Mouse (Mus musculus): Measurements from ENCODE around the gene Hmcn2. TPM values are rescaled to one million over a fixed set of nuclear protein-coding genes. Genes with fewer than 3 reads are reported as not detected.

Hmcn2 gene
- polyA plus RNA-seq, 1 experiment from 2014 or later: 0.10 TPM

DNA sequence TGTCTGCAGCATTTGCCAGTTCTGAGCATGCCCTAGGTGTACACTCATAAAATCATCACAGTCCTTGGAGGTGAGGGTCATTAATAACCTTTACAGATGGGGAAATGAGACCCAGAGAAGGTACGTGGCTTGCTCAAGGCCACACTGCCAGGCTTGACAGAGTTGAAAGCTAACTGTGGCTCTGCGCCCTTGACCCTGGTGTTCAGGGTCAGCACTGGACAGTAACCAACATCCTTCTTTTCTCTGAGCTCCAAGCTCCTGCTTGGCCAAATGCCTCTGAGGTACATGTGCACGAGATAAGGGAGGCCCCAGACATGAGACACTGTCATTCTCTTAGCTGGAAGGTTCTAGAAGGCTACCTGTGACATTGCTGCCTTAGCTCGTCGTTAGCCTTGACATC, 42.6 kb downstream of the Hmcn2 start:
- 87% methylated on average over 5 of the region's 5 CpGs for WGBS
- H3K27ac ChIP-seq (ENCODE audit: low read depth, low read length): no peak overlapping the region
- no peak for DNase-seq (ENCODE audit: low spot score, missing footprints)
- ATAC-seq (ENCODE audit: low FRiP score): no peak
- H3K4me2 ChIP-seq: no peak overlapping the region
- H3K36me3 ChIP-seq (ENCODE audit: control insufficient read depth, insufficient read depth, low read length): no peaks in the 10 kb centered on the region
- no peaks in the 10 kb centered on the region for H3K27me3 ChIP-seq (ENCODE audit: control insufficient read depth, insufficient read depth, low read length)
- H3K4me3 ChIP-seq (ENCODE audit: low read depth, low read length): no peak overlapping the region
- no peaks in the 10 kb centered on the region for H3K4me1 ChIP-seq (ENCODE audit: control insufficient read depth, insufficient read depth, low read length)
- no peak overlapping the region for H3K9ac ChIP-seq (ENCODE audit: low read length)
- no peaks in the 10 kb centered on the region for H3K9me3 ChIP-seq (ENCODE audit: control insufficient read depth, low read length)

DNA sequence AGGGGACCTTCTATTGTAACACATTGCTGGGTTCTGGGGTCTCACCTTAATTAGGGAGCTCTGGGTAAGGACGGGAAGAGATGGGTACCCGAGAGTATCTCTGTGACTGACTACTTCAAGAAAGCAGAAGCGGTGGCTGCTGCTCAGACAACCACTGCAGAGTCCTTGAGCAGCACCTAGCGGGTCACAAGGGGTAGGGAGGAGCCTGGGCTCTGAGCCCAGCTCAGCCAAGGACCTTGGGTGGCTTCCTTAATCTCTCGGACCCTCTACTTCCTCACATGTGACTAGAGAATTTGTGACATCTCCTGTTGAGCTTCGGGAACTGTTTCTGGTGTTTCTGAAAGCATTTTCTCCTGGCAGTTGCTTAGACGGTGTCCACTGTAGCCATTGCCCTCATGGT, 45.1 kb downstream of the Hmcn2 start:
- 72% methylated on average over 7 of the region's 7 CpGs for WGBS
- Histone ChIP-seq H3K4me3 (ENCODE audit: low read depth, low read length) (no peak overlapping the region), H3K4me1 (ENCODE audit: control insufficient read depth, insufficient read depth, low read length) (no peaks in the 10 kb centered on the region), H3K9me3 (ENCODE audit: control insufficient read depth, low read length) (no peaks in the 10 kb centered on the region), H3K36me3 (ENCODE audit: control insufficient read depth, insufficient read depth, low read length) (no peaks in the 10 kb centered on the region), H3K4me2 (no peak overlapping the region), H3K9ac (ENCODE audit: low read length) (no peak overlapping the region), H3K27ac (ENCODE audit: low read depth, low read length) (no peak overlapping the region), H3K27me3 (ENCODE audit: control insufficient read depth, insufficient read depth, low read length) (no peaks in the 10 kb centered on the region)
- ATAC-seq (ENCODE audit: low FRiP score) (no peak), DNase-seq (ENCODE audit: low spot score, missing footprints) (no peak)

DNA sequence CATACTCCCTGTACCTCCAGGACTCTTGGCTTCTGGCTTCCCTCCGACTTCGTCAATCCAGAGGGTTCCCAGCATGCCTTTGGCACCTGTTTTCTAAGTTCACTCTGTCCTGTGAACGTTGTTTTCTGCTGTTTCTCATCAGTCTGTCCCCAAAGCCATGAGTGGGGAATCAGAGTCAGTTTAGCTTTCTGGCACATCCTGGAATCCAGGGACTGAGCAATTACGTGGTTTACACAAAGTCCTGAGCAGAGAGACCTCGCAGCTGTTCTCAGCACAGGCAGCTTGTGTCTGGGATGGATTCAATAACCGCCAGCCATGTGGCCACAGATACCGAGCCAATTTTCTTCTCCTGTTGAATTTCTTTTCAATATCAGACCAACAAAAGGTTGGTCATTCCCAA, 53.0 kb downstream of the Hmcn2 start:
- H3K4me2 ChIP-seq: no peak overlapping the region
- H3K9ac ChIP-seq (ENCODE audit: low read length): no peak overlapping the region
- no peaks in the 10 kb centered on the region for H3K9me3 ChIP-seq (ENCODE audit: control insufficient read depth, low read length)
- ATAC-seq (ENCODE audit: low FRiP score) (no peak), DNase-seq (ENCODE audit: low spot score, missing footprints) (no peak)
- no peaks in the 10 kb centered on the region for H3K27me3 ChIP-seq (ENCODE audit: control insufficient read depth, insufficient read depth, low read length)
- no peak overlapping the region for H3K4me3 ChIP-seq (ENCODE audit: low read depth, low read length)
- WGBS: 83% methylated on average over 7 of the region's 7 CpGs
- H3K36me3 ChIP-seq (ENCODE audit: control insufficient read depth, insufficient read depth, low read length): no peaks in the 10 kb centered on the region
- no peaks in the 10 kb centered on the region for H3K4me1 ChIP-seq (ENCODE audit: control insufficient read depth, insufficient read depth, low read length)
- H3K27ac ChIP-seq (ENCODE audit: low read depth, low read length): no peak overlapping the region

DNA sequence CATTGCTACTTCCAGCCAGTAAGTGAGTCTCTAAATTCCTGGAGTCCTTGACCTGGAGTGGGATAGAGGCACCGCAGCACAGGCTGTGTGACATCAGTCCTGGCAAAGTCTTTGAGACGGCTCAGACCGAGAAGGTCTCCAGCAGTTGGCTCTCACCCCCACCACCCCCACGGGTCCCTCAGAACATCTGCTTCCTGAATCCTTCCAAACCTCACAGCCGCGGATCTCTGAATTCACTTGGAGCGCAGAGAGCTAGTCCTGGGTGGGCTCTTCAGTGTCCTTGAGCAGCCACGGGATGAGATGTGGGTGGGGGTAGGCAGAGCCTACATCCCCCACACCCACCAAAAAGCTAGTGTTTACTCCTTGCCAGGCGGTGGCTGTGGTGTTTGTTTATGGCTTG, 57.2 kb downstream of the Hmcn2 start:
- no peaks in the 10 kb centered on the region for H3K27me3 ChIP-seq (ENCODE audit: control insufficient read depth, insufficient read depth, low read length)
- H3K9me3 ChIP-seq (ENCODE audit: control insufficient read depth, low read length): no peaks in the 10 kb centered on the region
- H3K36me3 ChIP-seq (ENCODE audit: control insufficient read depth, insufficient read depth, low read length): no peaks in the 10 kb centered on the region
- H3K4me3 ChIP-seq (ENCODE audit: low read depth, low read length): no peak overlapping the region
- DNase-seq (ENCODE audit: low spot score, missing footprints) (no peak), ATAC-seq (ENCODE audit: low FRiP score) (no peak)
- H3K4me1 ChIP-seq (ENCODE audit: control insufficient read depth, insufficient read depth, low read length): no peaks in the 10 kb centered on the region
- 86% methylated on average over 9 of the region's 9 CpGs for WGBS
- no peak overlapping the region for H3K4me2 ChIP-seq
- no peak overlapping the region for H3K27ac ChIP-seq (ENCODE audit: low read depth, low read length)
- no peak overlapping the region for H3K9ac ChIP-seq (ENCODE audit: low read length)

DNA sequence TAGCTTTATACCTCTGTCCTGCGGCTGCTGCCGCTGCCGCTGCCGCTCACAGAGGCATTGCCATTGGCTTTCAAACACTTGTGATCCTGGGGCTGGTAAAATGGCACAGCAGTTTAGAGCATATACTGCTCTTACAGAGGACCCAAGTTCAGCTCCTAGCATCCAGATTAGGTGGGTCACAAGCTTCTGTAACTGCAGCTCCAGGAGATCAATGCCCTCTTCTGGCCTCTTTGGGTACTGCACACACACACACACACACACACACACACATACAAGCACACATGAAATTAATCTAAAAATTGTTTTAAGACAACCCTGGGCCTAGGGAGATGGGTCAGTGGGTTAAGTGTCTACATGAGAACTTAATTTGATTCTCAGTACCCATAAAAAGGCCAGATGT, 58.0 kb downstream of the Hmcn2 start:
- no peaks in the 10 kb centered on the region for H3K9me3 ChIP-seq (ENCODE audit: control insufficient read depth, low read length)
- no peaks in the 10 kb centered on the region for H3K27me3 ChIP-seq (ENCODE audit: control insufficient read depth, insufficient read depth, low read length)
- 96% methylated on average over 4 of the region's 4 CpGs for WGBS
- H3K27ac ChIP-seq (ENCODE audit: low read depth, low read length): no peak overlapping the region
- H3K4me3 ChIP-seq (ENCODE audit: low read depth, low read length): no peak overlapping the region
- no peaks in the 10 kb centered on the region for H3K36me3 ChIP-seq (ENCODE audit: control insufficient read depth, insufficient read depth, low read length)
- no peak overlapping the region for H3K4me2 ChIP-seq
- no peak overlapping the region for H3K9ac ChIP-seq (ENCODE audit: low read length)
- DNase-seq (ENCODE audit: low spot score, missing footprints) (no peak), ATAC-seq (ENCODE audit: low FRiP score) (no peak)
- no peaks in the 10 kb centered on the region for H3K4me1 ChIP-seq (ENCODE audit: control insufficient read depth, insufficient read depth, low read length)

DNA sequence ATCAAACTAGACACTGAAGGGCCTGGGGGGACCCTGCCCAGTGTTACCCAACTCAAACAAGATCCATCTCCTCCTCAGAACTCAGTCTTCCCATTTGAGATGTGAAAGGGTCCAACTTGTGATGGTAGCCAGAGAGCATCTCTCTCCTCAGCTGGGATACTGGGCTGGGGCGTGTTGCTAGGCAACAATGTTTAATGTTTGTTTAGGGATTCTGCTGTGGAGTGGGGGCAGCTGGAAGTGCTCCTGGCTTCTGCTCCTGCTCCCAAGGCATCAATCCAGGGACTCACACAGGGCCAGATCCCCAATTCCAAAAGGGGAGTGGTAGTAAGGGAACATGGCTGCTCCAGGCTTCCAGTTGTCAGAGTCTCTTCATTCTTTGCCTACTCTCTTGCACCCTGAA, 60.2 kb downstream of the Hmcn2 start:
- H3K36me3 ChIP-seq (ENCODE audit: control insufficient read depth, insufficient read depth, low read length): no peaks in the 10 kb centered on the region
- no peak overlapping the region for H3K27ac ChIP-seq (ENCODE audit: low read depth, low read length)
- H3K4me2 ChIP-seq: no peak overlapping the region
- DNase-seq (ENCODE audit: low spot score, missing footprints) (no peak), ATAC-seq (ENCODE audit: low FRiP score) (no peak)
- H3K9ac ChIP-seq (ENCODE audit: low read length): no peak overlapping the region
- 71% methylated on average over 1 of the region's 1 CpGs for WGBS
- no peaks in the 10 kb centered on the region for H3K9me3 ChIP-seq (ENCODE audit: control insufficient read depth, low read length)
- no peak overlapping the region for H3K4me3 ChIP-seq (ENCODE audit: low read depth, low read length)
- no peaks in the 10 kb centered on the region for H3K4me1 ChIP-seq (ENCODE audit: control insufficient read depth, insufficient read depth, low read length)
- H3K27me3 ChIP-seq (ENCODE audit: control insufficient read depth, insufficient read depth, low read length): no peaks in the 10 kb centered on the region

DNA sequence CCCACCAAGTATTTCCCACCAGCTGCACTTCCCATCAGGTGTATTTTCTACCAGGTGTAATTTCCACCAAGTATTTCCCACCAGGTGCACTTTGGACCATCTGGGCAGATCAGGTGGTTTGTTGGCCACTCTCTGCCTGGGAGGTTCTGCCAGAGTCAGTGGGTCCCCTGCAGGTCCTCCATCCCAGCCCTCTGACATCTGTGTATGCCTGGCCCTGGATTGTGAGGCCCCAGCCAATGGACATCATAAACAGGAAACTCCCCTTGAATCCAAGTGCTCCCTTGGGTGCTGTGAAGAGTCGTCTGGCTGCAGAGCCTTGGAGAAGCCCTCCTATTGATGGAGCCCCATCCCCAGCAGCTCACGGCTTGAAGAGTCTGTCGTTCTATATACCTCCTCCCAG, 61.8 kb downstream of the Hmcn2 start:
- DNase-seq (ENCODE audit: low spot score, missing footprints) (no peak), ATAC-seq (ENCODE audit: low FRiP score) (no peak)
- H3K4me1 ChIP-seq (ENCODE audit: control insufficient read depth, insufficient read depth, low read length): no peaks in the 10 kb centered on the region
- no peak overlapping the region for H3K4me2 ChIP-seq
- H3K4me3 ChIP-seq (ENCODE audit: low read depth, low read length): no peak overlapping the region
- H3K27ac ChIP-seq (ENCODE audit: low read depth, low read length): no peak overlapping the region
- no peak overlapping the region for H3K9ac ChIP-seq (ENCODE audit: low read length)
- no peaks in the 10 kb centered on the region for H3K27me3 ChIP-seq (ENCODE audit: control insufficient read depth, insufficient read depth, low read length)
- 53% methylated on average over 3 of the region's 3 CpGs for WGBS
- H3K36me3 ChIP-seq (ENCODE audit: control insufficient read depth, insufficient read depth, low read length): no peaks in the 10 kb centered on the region
- no peaks in the 10 kb centered on the region for H3K9me3 ChIP-seq (ENCODE audit: control insufficient read depth, low read length)

DNA sequence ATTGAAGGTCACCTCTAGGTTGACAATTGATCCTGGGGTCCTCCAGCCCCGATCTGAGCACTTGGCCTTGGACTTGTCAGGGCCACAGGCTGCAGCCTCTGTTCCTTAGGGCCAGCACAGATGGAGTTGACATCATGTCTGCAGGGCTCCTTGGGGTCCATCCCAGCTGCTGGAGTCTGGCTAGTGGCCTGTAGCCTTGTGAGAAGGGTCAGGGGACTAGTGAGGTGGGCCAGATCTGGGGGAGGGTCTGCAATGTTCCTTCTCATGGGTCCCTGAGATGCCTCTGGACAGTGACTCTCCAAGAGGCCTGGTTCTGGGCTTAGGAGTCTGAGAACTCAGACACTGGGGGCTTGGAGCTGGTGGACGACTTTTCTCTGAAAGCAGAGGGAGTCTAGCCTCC, 63.3 kb downstream of the Hmcn2 start:
- DNase-seq (ENCODE audit: low spot score, missing footprints): no peak
- Histone ChIP-seq H3K4me1 (ENCODE audit: control insufficient read depth, insufficient read depth, low read length) (no peaks in the 10 kb centered on the region), H3K36me3 (ENCODE audit: control insufficient read depth, insufficient read depth, low read length) (no peaks in the 10 kb centered on the region), H3K9ac (ENCODE audit: low read length) (no peak overlapping the region), H3K9me3 (ENCODE audit: control insufficient read depth, low read length) (no peaks in the 10 kb centered on the region), H3K27me3 (ENCODE audit: control insufficient read depth, insufficient read depth, low read length) (no peaks in the 10 kb centered on the region), H3K4me3 (ENCODE audit: low read depth, low read length) (no peak overlapping the region), H3K4me2 (no peak overlapping the region), H3K27ac (ENCODE audit: low read depth, low read length) (no peak overlapping the region)
- no peak for ATAC-seq (ENCODE audit: low FRiP score)
- 63% methylated on average over 2 of the region's 2 CpGs for WGBS

DNA sequence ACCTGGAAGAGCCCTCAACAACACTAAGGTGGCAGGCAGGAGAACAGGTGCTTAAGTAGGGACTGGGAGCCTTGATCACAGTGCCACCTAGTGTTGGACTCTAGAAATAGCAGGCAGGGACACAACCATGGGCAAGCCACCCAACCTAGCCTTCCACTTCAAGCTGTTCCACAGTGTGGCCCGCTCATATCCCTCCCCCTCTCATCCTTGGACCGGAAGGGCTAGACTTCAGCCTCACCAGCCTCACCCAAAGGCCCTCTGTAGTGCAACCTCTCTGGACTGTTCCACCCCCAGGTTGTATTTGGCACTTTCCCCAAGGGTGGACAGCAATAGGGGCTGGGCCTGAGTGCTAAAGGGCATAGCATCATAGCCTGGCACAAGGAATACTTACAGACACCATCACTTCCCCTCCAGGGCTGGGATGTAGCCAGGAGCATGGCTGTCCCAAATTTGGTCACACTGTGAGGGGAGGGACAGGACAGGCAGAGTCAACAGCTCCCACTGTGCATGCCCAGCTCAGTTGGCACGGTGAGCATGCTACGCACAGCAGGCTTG, 67.2 kb downstream of the Hmcn2 start:
- Histone ChIP-seq H3K4me1 (ENCODE audit: control insufficient read depth, insufficient read depth, low read length) (no peaks in the 10 kb centered on the region), H3K27me3 (ENCODE audit: control insufficient read depth, insufficient read depth, low read length) (no peaks in the 10 kb centered on the region), H3K4me3 (ENCODE audit: low read depth, low read length) (no peak overlapping the region), H3K36me3 (ENCODE audit: control insufficient read depth, insufficient read depth, low read length) (no peaks in the 10 kb centered on the region), H3K27ac (ENCODE audit: low read depth, low read length) (no peak overlapping the region), H3K9ac (ENCODE audit: low read length) (no peak overlapping the region), H3K9me3 (ENCODE audit: control insufficient read depth, low read length) (no peaks in the 10 kb centered on the region), H3K4me2 (no peak overlapping the region)
- WGBS: 52% methylated on average over 4 of the region's 4 CpGs
- ATAC-seq (ENCODE audit: low FRiP score) (0 out of 2 replicates have a peak, but pooled peaks have one; percentile 46), DNase-seq (ENCODE audit: low spot score, missing footprints) (peak; percentile 93)

DNA sequence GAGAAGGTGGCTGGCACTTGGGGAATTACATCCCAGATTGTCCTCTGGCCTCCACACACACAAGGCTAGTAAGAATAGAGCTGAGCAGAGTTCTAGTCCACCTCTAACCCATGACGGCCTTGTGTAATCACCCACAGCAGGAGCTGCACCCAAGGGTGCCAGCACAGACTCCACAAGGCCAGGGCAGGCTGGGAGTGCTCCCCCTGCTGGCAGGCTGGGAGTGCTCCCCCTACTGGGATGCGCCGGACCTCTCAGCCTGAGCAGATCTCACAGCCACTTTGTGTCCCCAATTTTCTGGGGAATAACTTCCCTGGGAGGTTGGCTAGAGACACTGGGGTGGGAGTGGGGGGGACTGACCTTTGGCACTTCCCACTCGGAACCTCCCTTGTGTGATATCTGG, 68.7 kb downstream of the Hmcn2 start:
- 30% methylated on average over 4 of the region's 4 CpGs for WGBS
- no peaks in the 10 kb centered on the region for H3K4me1 ChIP-seq (ENCODE audit: control insufficient read depth, insufficient read depth, low read length)
- H3K27me3 ChIP-seq (ENCODE audit: control insufficient read depth, insufficient read depth, low read length): no peaks in the 10 kb centered on the region
- no peak overlapping the region for H3K4me3 ChIP-seq (ENCODE audit: low read depth, low read length)
- DNase-seq (ENCODE audit: low spot score, missing footprints): no peak
- no peak overlapping the region for H3K4me2 ChIP-seq
- no peak for ATAC-seq (ENCODE audit: low FRiP score)
- H3K36me3 ChIP-seq (ENCODE audit: control insufficient read depth, insufficient read depth, low read length): no peaks in the 10 kb centered on the region
- H3K9me3 ChIP-seq (ENCODE audit: control insufficient read depth, low read length): no peaks in the 10 kb centered on the region
- no peak overlapping the region for H3K27ac ChIP-seq (ENCODE audit: low read depth, low read length)
- no peak overlapping the region for H3K9ac ChIP-seq (ENCODE audit: low read length)
